15 mouse cellular contexts compared by ENCODE assay signal in the genomic region with DNA sequence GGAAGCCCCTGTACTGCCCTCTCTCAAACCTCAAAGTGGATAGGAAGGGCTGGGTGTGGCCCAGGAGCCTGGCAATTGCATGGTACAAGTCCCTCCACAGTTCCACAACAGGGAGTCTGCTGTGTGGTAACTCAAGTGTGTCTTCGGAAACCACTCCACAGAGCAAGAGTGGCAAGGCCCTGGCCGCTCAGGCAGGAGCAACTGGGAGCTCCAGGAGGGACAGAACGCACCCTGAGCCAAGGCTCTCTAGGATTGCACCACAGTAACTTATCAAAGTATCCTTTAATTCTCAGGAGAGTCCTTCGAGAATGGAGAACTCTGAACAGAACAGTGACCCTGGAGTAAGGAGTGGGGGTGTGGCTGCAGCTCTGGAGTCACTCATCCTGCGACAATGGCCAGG. TPM values are rescaled to one million over a fixed set of nuclear protein-coding genes. Genes with fewer than 3 reads are reported as not detected.
DNase-seq lines count a peak whose midpoint lies in the region; ATAC-seq lines count a peak whose summit lies in the region.
"Had no signal": no experiment of that assay in that cellular context is flagged by ENCODE, and none has a peak within 500 bp of the region (broad histone marks: within the 10 kb centered on the region; RNA-seq: fewer than 3 reads in every experiment).

No protein-coding gene starts in this region.

- H3K36me3 ChIP-seq in heart, embryonic 10.5 days = peaks cover 51% of the 10 kb centered on the region
- peaks cover 44% of the 10 kb centered on the region for H3K36me3 ChIP-seq in kidney, embryonic 14.5 days (ENCODE audit: control insufficient read depth, insufficient read depth, low read length)
- H3K36me3 ChIP-seq in neural tube, embryonic 13.5 days = peaks cover 39% of the 10 kb centered on the region
- peaks cover 34% of the 10 kb centered on the region for H3K36me3 ChIP-seq in neural tube, embryonic 15.5 days
- H3K36me3 ChIP-seq in stomach, embryonic 16.5 days (ENCODE audit: control insufficient read depth, insufficient read depth, low read length) = peaks cover 27% of the 10 kb centered on the region

- DNase-seq in heart, embryonic 10.5 days (ENCODE audit: low spot score) = no peak
- no peak for DNase-seq in heart, adult 9 months (ENCODE audit: low spot score in 2 of 2)
- DNase-seq in kidney, adult 8-10 months = no peak
- no peak for DNase-seq in embryo, embryonic 10.5 days (ENCODE audit: low spot score)
- DNase-seq: cerebellum, postnatal 10 days; gastrocnemius, postnatal 14 days; kidney, adult 18-20 months; liver, embryonic 13.5 days had no signal

- H3K9me3 ChIP-seq in heart, embryonic 10.5 days = no peaks in the 10 kb centered on the region
- H3K9me3 ChIP-seq in kidney, embryonic 14.5 days (ENCODE audit: control insufficient read depth, low read length) = no peaks in the 10 kb centered on the region
- H3K9me3 ChIP-seq in neural tube, embryonic 13.5 days = no peaks in the 10 kb centered on the region
- no peaks in the 10 kb centered on the region for H3K9me3 ChIP-seq in neural tube, embryonic 15.5 days (replicated peaks)
- H3K9me3 ChIP-seq in stomach, embryonic 16.5 days (replicated peaks; ENCODE audit: control insufficient read depth, low read length) = no peaks in the 10 kb centered on the region
- H3K9me3 ChIP-seq: embryonic facial prominence, embryonic 15.5 days; liver, embryonic 13.5 days; midbrain, embryonic 10.5 days had no signal

- no peak for ATAC-seq in kidney, embryonic 14.5 days (ENCODE audit: low FRiP score, low TSS enrichment)
- no peak for ATAC-seq in neural tube, embryonic 13.5 days (ENCODE audit: low read depth)
- no peak for ATAC-seq in neural tube, embryonic 15.5 days (ENCODE audit: low FRiP score)
- ATAC-seq in stomach, embryonic 16.5 days (ENCODE audit: insufficient read depth, low FRiP score) = no peak
- ATAC-seq: forebrain, embryonic 14.5 days had no signal

- H3K4me3 ChIP-seq in heart, embryonic 10.5 days = no peak overlapping the region
- H3K4me3 ChIP-seq in kidney, embryonic 14.5 days (ENCODE audit: low read length) = no peak overlapping the region
- H3K4me3 ChIP-seq in neural tube, embryonic 13.5 days = no peak overlapping the region
- H3K4me3 ChIP-seq in neural tube, embryonic 15.5 days (replicated peaks) = no peak overlapping the region
- no peak overlapping the region for H3K4me3 ChIP-seq in stomach, embryonic 16.5 days (replicated peaks; ENCODE audit: low read length)
- H3K4me3 ChIP-seq: embryonic facial prominence, embryonic 15.5 days; liver, embryonic 13.5 days; midbrain, embryonic 10.5 days had no signal

- H3K27ac ChIP-seq in heart, embryonic 10.5 days = peak overlapping the region; percentile 48; the same call in 1 of the 2 replicates
- peak overlapping the region; percentile 37; the same call in 1 of the 2 replicates for H3K27ac ChIP-seq in kidney, embryonic 14.5 days (ENCODE audit: low read depth, low read length)
- H3K27ac ChIP-seq in neural tube, embryonic 13.5 days (replicated peaks) = 0 out of 2 replicates have a peak overlapping the region, but pooled peaks have one; percentile 18
- H3K27ac ChIP-seq in neural tube, embryonic 15.5 days (replicated peaks) = no peak overlapping the region
- 0 out of 2 replicates have a peak overlapping the region, but pooled peaks have one; percentile 22 for H3K27ac ChIP-seq in stomach, embryonic 16.5 days (ENCODE audit: low read length)
- H3K27ac ChIP-seq: embryonic facial prominence, embryonic 15.5 days; liver, embryonic 13.5 days had no signal

- no peaks in the 10 kb centered on the region for H3K27me3 ChIP-seq in heart, embryonic 10.5 days (ENCODE audit: insufficient read depth, poor library complexity, severe bottlenecking)
- H3K27me3 ChIP-seq in kidney, embryonic 14.5 days (ENCODE audit: control insufficient read depth, insufficient read depth, low read length) = no peaks in the 10 kb centered on the region
- H3K27me3 ChIP-seq in neural tube, embryonic 13.5 days = no peaks in the 10 kb centered on the region
- H3K27me3 ChIP-seq in neural tube, embryonic 15.5 days (replicated peaks) = no peaks in the 10 kb centered on the region
- H3K27me3 ChIP-seq in stomach, embryonic 16.5 days (ENCODE audit: control insufficient read depth, insufficient read depth, low read length) = no peaks in the 10 kb centered on the region
- H3K27me3 ChIP-seq: embryonic facial prominence, embryonic 15.5 days; liver, embryonic 13.5 days had no signal

- H3K4me1 ChIP-seq in heart, embryonic 10.5 days = peaks cover 67% of the 10 kb centered on the region
- H3K4me1 ChIP-seq in kidney, embryonic 14.5 days (ENCODE audit: control insufficient read depth, insufficient read depth, low read length) = peaks cover 14% of the 10 kb centered on the region
- H3K4me1 ChIP-seq in neural tube, embryonic 13.5 days (replicated peaks) = peaks cover 20% of the 10 kb centered on the region
- H3K4me1 ChIP-seq in neural tube, embryonic 15.5 days = peaks cover 28% of the 10 kb centered on the region
- peaks cover 35% of the 10 kb centered on the region for H3K4me1 ChIP-seq in stomach, embryonic 16.5 days (ENCODE audit: control insufficient read depth, insufficient read depth, low read length)

- no peak overlapping the region for H3K9ac ChIP-seq in kidney, embryonic 14.5 days (ENCODE audit: low read depth, low read length)
- H3K9ac ChIP-seq in neural tube, embryonic 13.5 days = 0 out of 2 replicates have a peak overlapping the region, but pooled peaks have one; percentile 1
- H3K9ac ChIP-seq in neural tube, embryonic 15.5 days (replicated peaks) = no peak overlapping the region
- peak overlapping the region; percentile 29; the same call in 1 of the 2 replicates for H3K9ac ChIP-seq in stomach, embryonic 16.5 days (ENCODE audit: low read length)
- H3K9ac ChIP-seq: embryonic facial prominence, embryonic 15.5 days; liver, embryonic 13.5 days had no signal

- WGBS in heart, embryonic 10.5 days = 87% methylated on average over 5 of the region's 5 CpGs
- 92% methylated on average over 5 of the region's 5 CpGs for WGBS in kidney, embryonic 14.5 days
- 89% methylated on average over 5 of the region's 5 CpGs for WGBS in neural tube, embryonic 13.5 days
- WGBS in neural tube, embryonic 15.5 days = 93% methylated on average over 5 of the region's 5 CpGs
- WGBS in stomach, embryonic 16.5 days = 92% methylated on average over 5 of the region's 5 CpGs

- H3K4me2 ChIP-seq in kidney, embryonic 14.5 days (replicated peaks; ENCODE audit: low read depth, low read length) = no peak overlapping the region
- no peak overlapping the region for H3K4me2 ChIP-seq in neural tube, embryonic 13.5 days
- H3K4me2 ChIP-seq in neural tube, embryonic 15.5 days = no peak overlapping the region
- H3K4me2 ChIP-seq in stomach, embryonic 16.5 days (ENCODE audit: low read depth, low read length) = no peak overlapping the region
- H3K4me2 ChIP-seq: embryonic facial prominence, embryonic 15.5 days; liver, embryonic 13.5 days had no signal

RNA-seq across cellular contexts. Expression of gene Polr2e, which starts 3.9 kb away (rescaled TPM):
- polyA plus RNA-seq in heart, embryonic 10.5 days (2016; fragmentation: Nextera tagmentation; extraction: Ambion mirVana) = 181 and 233 TPM in 2 replicates
- 276 and 310 TPM in 2 replicates for polyA plus RNA-seq in kidney, embryonic 14.5 days (2014; fragmentation: Nextera tagmentation; extraction: Ambion mirVana)
- polyA plus RNA-seq in neural tube, embryonic 13.5 days (2015; fragmentation: Nextera tagmentation; extraction: Ambion mirVana) = 141 and 153 TPM in 2 replicates
- polyA plus RNA-seq in neural tube, embryonic 15.5 days (2015; fragmentation: Nextera tagmentation; extraction: Ambion mirVana) = 134 and 148 TPM in 2 replicates
- polyA plus RNA-seq in stomach, embryonic 16.5 days (2015; fragmentation: Nextera tagmentation; extraction: Ambion mirVana) = 174 and 180 TPM in 2 replicates

RNA-seq across cellular contexts. Expression of gene Gpx4, which starts 11.3 kb away (rescaled TPM):
- 767 and 797 TPM in 2 replicates for polyA plus RNA-seq in heart, embryonic 10.5 days (2016; fragmentation: Nextera tagmentation; extraction: Ambion mirVana)
- 552 and 641 TPM in 2 replicates for polyA plus RNA-seq in kidney, embryonic 14.5 days (2014; fragmentation: Nextera tagmentation; extraction: Ambion mirVana)
- polyA plus RNA-seq in neural tube, embryonic 13.5 days (2015; fragmentation: Nextera tagmentation; extraction: Ambion mirVana) = 505 and 556 TPM in 2 replicates
- 559 and 600 TPM in 2 replicates for polyA plus RNA-seq in neural tube, embryonic 15.5 days (2015; fragmentation: Nextera tagmentation; extraction: Ambion mirVana)
- 445 and 507 TPM in 2 replicates for polyA plus RNA-seq in stomach, embryonic 16.5 days (2015; fragmentation: Nextera tagmentation; extraction: Ambion mirVana)

RNA-seq across cellular contexts. Expression of gene Arhgap45, which starts 19.2 kb away (rescaled TPM):
- polyA plus RNA-seq in heart, embryonic 10.5 days (2016; fragmentation: Nextera tagmentation; extraction: Ambion mirVana) = 12.0 and 16.7 TPM in 2 replicates
- 4.8 and 7.7 TPM in 2 replicates for polyA plus RNA-seq in kidney, embryonic 14.5 days (2014; fragmentation: Nextera tagmentation; extraction: Ambion mirVana)
- 2.4 and 2.9 TPM in 2 replicates for polyA plus RNA-seq in neural tube, embryonic 13.5 days (2015; fragmentation: Nextera tagmentation; extraction: Ambion mirVana)
- polyA plus RNA-seq in neural tube, embryonic 15.5 days (2015; fragmentation: Nextera tagmentation; extraction: Ambion mirVana) = 2.0 and 13.7 TPM in 2 replicates
- polyA plus RNA-seq in stomach, embryonic 16.5 days (2015; fragmentation: Nextera tagmentation; extraction: Ambion mirVana) = 7.8 and 9.7 TPM in 2 replicates

RNA-seq across cellular contexts. Expression of gene Abca7, which starts 39.4 kb away (rescaled TPM):
- 2.8 and 4.1 TPM in 2 replicates for polyA plus RNA-seq in heart, embryonic 10.5 days (2016; fragmentation: Nextera tagmentation; extraction: Ambion mirVana)
- 1.8 and 2.7 TPM in 2 replicates for polyA plus RNA-seq in kidney, embryonic 14.5 days (2014; fragmentation: Nextera tagmentation; extraction: Ambion mirVana)
- 7.7 and 8.1 TPM in 2 replicates for polyA plus RNA-seq in neural tube, embryonic 13.5 days (2015; fragmentation: Nextera tagmentation; extraction: Ambion mirVana)
- polyA plus RNA-seq in neural tube, embryonic 15.5 days (2015; fragmentation: Nextera tagmentation; extraction: Ambion mirVana) = 5.2 and 5.6 TPM in 2 replicates
- 6.3 and 7.4 TPM in 2 replicates for polyA plus RNA-seq in stomach, embryonic 16.5 days (2015; fragmentation: Nextera tagmentation; extraction: Ambion mirVana)

RNA-seq across cellular contexts. Expression of gene Cnn2, which starts 47.3 kb away (rescaled TPM):
- polyA plus RNA-seq in heart, embryonic 10.5 days (2016; fragmentation: Nextera tagmentation; extraction: Ambion mirVana) = 408 and 456 TPM in 2 replicates
- 186 and 220 TPM in 2 replicates for polyA plus RNA-seq in kidney, embryonic 14.5 days (2014; fragmentation: Nextera tagmentation; extraction: Ambion mirVana)
- 55.6 and 56.2 TPM in 2 replicates for polyA plus RNA-seq in neural tube, embryonic 13.5 days (2015; fragmentation: Nextera tagmentation; extraction: Ambion mirVana)
- polyA plus RNA-seq in neural tube, embryonic 15.5 days (2015; fragmentation: Nextera tagmentation; extraction: Ambion mirVana) = 31.6 and 76.4 TPM in 2 replicates
- polyA plus RNA-seq in stomach, embryonic 16.5 days (2015; fragmentation: Nextera tagmentation; extraction: Ambion mirVana) = 333 and 334 TPM in 2 replicates

Comparison
In these comparisons a context has a peak if more than half of its experiments do, and no peak if none do; other contexts are left out.
1. H3K9ac ChIP-seq: peak in neural tube, embryonic 13.5 days (single experiment) and stomach, embryonic 16.5 days (single experiment); none in kidney, embryonic 14.5 days (single experiment) and neural tube, embryonic 15.5 days (single experiment).